Comparison of ENCODE assay signal across 16 mouse cellular contexts in the genomic region with DNA sequence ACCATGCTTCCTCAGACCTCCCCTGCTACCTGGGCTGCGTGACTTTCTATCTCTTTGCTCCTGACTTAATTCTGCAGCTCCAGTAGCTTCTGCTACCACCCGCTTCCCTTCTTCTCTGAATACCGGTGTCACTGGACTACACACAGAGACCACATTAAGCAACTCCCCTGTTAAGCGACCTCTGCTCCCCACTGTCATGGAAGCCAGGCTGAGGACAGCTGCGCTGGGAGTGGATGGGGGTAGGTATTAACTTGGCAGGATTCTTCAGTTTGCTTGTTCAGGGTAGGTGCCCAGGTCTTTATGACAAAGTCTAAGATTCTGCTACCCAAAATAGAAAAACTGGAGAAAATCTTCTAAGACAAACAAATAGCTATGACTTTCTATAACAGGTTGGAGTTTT.
"Had no signal": no experiment of that assay in that cellular context is flagged by ENCODE, and none has a peak within 500 bp of the region (broad histone marks: within the 10 kb centered on the region; RNA-seq: fewer than 3 reads in every experiment).

No protein-coding gene starts in this region.

- H3K36me3 ChIP-seq: neural tube, embryonic 13.5 days; neural tube, embryonic 15.5 days; stomach, embryonic 15.5 days had no signal

- H3K27me3 ChIP-seq: neural tube, embryonic 13.5 days; neural tube, embryonic 15.5 days; stomach, embryonic 15.5 days had no signal

- DNase-seq: retina, postnatal 1 day; right cerebral cortex, adult 18-20 months; right cerebral cortex, postnatal 14 days; right cerebral cortex, postnatal 25 days; right cerebral cortex, postnatal 4 days; spleen, adult 18-20 months; thymus, adult 18-20 months; thymus, adult 2 months; thymus, postnatal 14 days; thymus, postnatal 25 days; thymus, postnatal 36 days; thymus, postnatal 4 days had no signal

- H3K4me3 ChIP-seq: neural tube, embryonic 13.5 days; neural tube, embryonic 15.5 days; stomach, embryonic 15.5 days had no signal

- H3K9ac ChIP-seq: neural tube, embryonic 13.5 days; neural tube, embryonic 15.5 days; stomach, embryonic 15.5 days had no signal

- H3K4me2 ChIP-seq: neural tube, embryonic 13.5 days; neural tube, embryonic 15.5 days; stomach, embryonic 15.5 days had no signal

- H3K27ac ChIP-seq: neural tube, embryonic 13.5 days; neural tube, embryonic 15.5 days; stomach, embryonic 15.5 days; stomach, postnatal 0 days had no signal

- H3K4me1 ChIP-seq: neural tube, embryonic 15.5 days; stomach, embryonic 15.5 days had no signal

- H3K9me3 ChIP-seq: neural tube, embryonic 13.5 days; neural tube, embryonic 15.5 days; stomach, embryonic 15.5 days had no signal
